Mouse (Mus musculus) stomach, postnatal 0 days (tissue): ENCODE results near the gene Pde6d. TPM values are rescaled to one million over a fixed set of nuclear protein-coding genes. Genes with fewer than 3 reads are reported as not detected.

ENCODE experiments used
- ATAC-seq: fragments of 200-750 bp; cut with Nextera tagmentation; 2 replicates; pipeline ENCODE4 v1.8.0; 2017; ENCODE audit not compliant: low FRiP score, low TSS enrichment
- DNase-seq: peaks from one replicate; pipeline ENCODE4 v3.0.0-alpha.2; 2016; ENCODE audit warnings: low spot score
- H3K27ac ChIP-seq: fragments of 300-500 bp; sonication (generic); replicated peaks from 2 replicates; pipeline ENCODE4 v1.5.1; 2014; ENCODE audit warnings: mild to moderate bottlenecking, control low read depth
- H3K27me3 ChIP-seq: fragments of 300-500 bp; sonication (generic); 2 replicates; pipeline ENCODE4 v1.6.1; 2014; ENCODE audit warnings: low read length; ENCODE audit not compliant: control insufficient read depth, insufficient read depth
- H3K36me3 ChIP-seq: fragments of 300-500 bp; sonication (generic); 2 replicates; pipeline ENCODE4 v1.6.1; 2014; ENCODE audit warnings: low read length, mixed read lengths; ENCODE audit not compliant: control insufficient read depth, insufficient read depth
- H3K4me1 ChIP-seq: fragments of 300-500 bp; sonication (generic); replicated peaks from 2 replicates; pipeline ENCODE4 v1.6.1; 2014; ENCODE audit warnings: antibody characterized with exemption; ENCODE audit not compliant: control insufficient read depth, insufficient read depth
- H3K4me2 ChIP-seq: fragments of 300-500 bp; sonication (generic); replicated peaks from 2 replicates; pipeline ENCODE4 v1.6.1; 2014; ENCODE audit warnings: low read depth, mild to moderate bottlenecking, control low read depth, moderate library complexity
- H3K4me3 ChIP-seq: fragments of 300-500 bp; sonication (generic); 2 replicates; pipeline ENCODE4 v1.5.1; 2014; ENCODE audit warnings: low read depth, low read length, control low read depth
- H3K9ac ChIP-seq: fragments of 300-500 bp; sonication (generic); 2 replicates; pipeline ENCODE4 v1.6.1; 2014; ENCODE audit warnings: mild to moderate bottlenecking, low read length, control low read depth, mixed read lengths
- H3K9me3 ChIP-seq: fragments of 300-500 bp; sonication (generic); 2 replicates; pipeline ENCODE4 v1.6.1; 2016; ENCODE audit warnings: low read length; ENCODE audit not compliant: control insufficient read depth
- CTCF ChIP-seq: IDR thresholded peaks from 2 replicates; pipeline ENCODE4 v1.5.1; 2016; ENCODE audit warnings: antibody characterized with exemption, low read depth, mild to moderate bottlenecking, moderate library complexity
- EP300 ChIP-seq: optimal IDR thresholded peaks from 2 replicates; pipeline ENCODE3; 2016; ENCODE audit warnings: antibody characterized with exemption
- WGBS: fragments of 180-500 bp; shearing (Covaris S2); extraction: QIAGEN DNeasy Blood & Tissue Kit; methylation state at CpG from one replicate; pipeline ENCODE4 v1.1.7; 2014; 5-methylcytosine and 5-hydroxymethylcytosine counted together
- polyA plus RNA-seq: library from polyadenylated mRNA; unstranded; fragments of >200 nt; fragmentation: Nextera tagmentation; extraction: Ambion mirVana; gene quantifications from 2 replicates; pipeline ENCODE4 v1.2.1, GENCODE M21; 2015

Gene Pde6d
- polyA plus RNA-seq, 1 experiment from 2014 or later, result 33.6 TPM

- no peaks in the 10 kb centered on the region for H3K4me1 ChIP-seq
- H3K27ac ChIP-seq, result no peak overlapping the region
- no peak overlapping the region for H3K4me2 ChIP-seq
- H3K9me3 ChIP-seq, result no peaks in the 10 kb centered on the region
- no peak for TF ChIP-seq EP300
- no peak for TF ChIP-seq CTCF
- H3K27me3 ChIP-seq, result no peaks in the 10 kb centered on the region
- H3K36me3 ChIP-seq, result no peaks in the 10 kb centered on the region
- ATAC-seq, result no peak
- DNase-seq, result no peak
- WGBS, result 85% methylated on average over 4 of the region's 4 CpGs
- H3K4me3 ChIP-seq, result no peak overlapping the region
- H3K9ac ChIP-seq, result no peak overlapping the region
Measured at GRCm38 (mm10) chr1:86512154-86512720, 70.2 kb downstream of the Pde6d start.

- DNase-seq, result no peak
- H3K27ac ChIP-seq, result no peak overlapping the region
- ATAC-seq, result no peak
- H3K4me2 ChIP-seq, result no peak overlapping the region
- no peaks in the 10 kb centered on the region for H3K9me3 ChIP-seq
- H3K4me3 ChIP-seq, result no peak overlapping the region
- H3K4me1 ChIP-seq, result no peaks in the 10 kb centered on the region
- H3K27me3 ChIP-seq, result no peaks in the 10 kb centered on the region
- no peak for TF ChIP-seq CTCF
- TF ChIP-seq EP300, result no peak
- H3K9ac ChIP-seq, result no peak overlapping the region
- no peaks in the 10 kb centered on the region for H3K36me3 ChIP-seq
- 77% methylated on average over 9 of the region's 9 CpGs for WGBS
Measured at GRCm38 (mm10) chr1:86510676-86511441, 71.6 kb downstream of the Pde6d start.

GRCm38 (mm10) chr1:86510266-86510665, 72.2 kb downstream of the Pde6d start:
- Histone ChIP-seq H3K9ac (no peak overlapping the region), H3K4me2 (no peak overlapping the region), H3K36me3 (no peaks in the 10 kb centered on the region), H3K4me3 (no peak overlapping the region), H3K27me3 (no peaks in the 10 kb centered on the region), H3K9me3 (no peaks in the 10 kb centered on the region), H3K4me1 (peaks cover 4% of the 10 kb centered on the region), H3K27ac (no peak overlapping the region)
- no peak for TF ChIP-seq CTCF
- no peak for TF ChIP-seq EP300
- ATAC-seq (no peak), DNase-seq (no peak)
- 91% methylated on average over 1 of the region's 1 CpGs for WGBS

DNA sequence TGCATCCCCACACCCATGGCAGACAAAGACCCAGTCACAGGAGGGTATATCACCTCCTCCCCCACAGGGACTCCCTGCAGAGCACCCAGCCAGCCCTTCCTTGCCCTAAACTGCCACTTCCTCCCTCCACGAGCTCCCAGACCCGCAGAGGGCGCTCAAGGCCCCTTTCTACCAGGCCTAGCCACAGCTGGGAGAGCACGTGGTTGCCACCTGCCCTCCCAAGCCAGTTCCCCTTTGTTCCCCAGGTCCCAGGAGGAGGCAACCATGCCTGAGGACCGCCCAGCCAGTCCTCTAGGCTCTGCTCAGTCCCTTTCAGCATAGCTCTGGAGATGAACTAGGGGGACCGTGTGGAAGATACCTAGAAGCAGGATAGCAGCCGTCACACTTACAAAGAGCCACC, 73.0 kb downstream of the Pde6d start:
- Histone ChIP-seq H3K4me1 (peaks cover 10% of the 10 kb centered on the region), H3K4me3 (no peak overlapping the region), H3K9me3 (no peaks in the 10 kb centered on the region), H3K36me3 (no peaks in the 10 kb centered on the region), H3K27me3 (no peaks in the 10 kb centered on the region), H3K27ac (no peak overlapping the region), H3K9ac (0 out of 2 replicates have a peak overlapping the region, but pooled peaks have one; percentile 13), H3K4me2 (no peak overlapping the region)
- ATAC-seq (peak; percentile 81), DNase-seq (peak; percentile 95)
- 16% methylated on average over 7 of the region's 7 CpGs for WGBS
- TF ChIP-seq CTCF, result peak; percentile 91
- TF ChIP-seq EP300, result no peak

DNA sequence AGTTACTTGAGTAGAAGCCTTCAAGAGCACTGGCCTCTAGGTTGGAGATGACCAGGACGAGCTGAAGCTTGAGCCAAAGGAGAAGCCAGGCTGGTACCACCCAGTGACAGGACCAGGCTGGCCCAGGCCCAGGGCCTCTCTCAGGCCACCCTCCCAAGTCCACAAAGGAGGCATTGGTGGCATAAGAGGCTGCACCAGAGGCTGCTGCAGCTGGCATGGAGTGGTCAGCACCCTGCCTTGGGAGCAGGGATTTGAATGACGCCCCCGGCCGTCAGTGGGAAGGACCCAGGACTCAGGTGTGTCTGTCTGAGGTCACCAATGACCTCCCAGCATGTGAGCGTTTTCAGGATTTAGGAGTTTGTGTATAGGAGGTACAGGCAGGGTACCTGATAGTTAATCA, 74.6 kb downstream of the Pde6d start:
- TF ChIP-seq EP300 (no peak), CTCF (no peak)
- H3K9me3 ChIP-seq, result no peaks in the 10 kb centered on the region
- ATAC-seq, result no peak
- 84% methylated on average over 5 of the region's 5 CpGs for WGBS
- H3K4me1 ChIP-seq, result peaks cover 15% of the 10 kb centered on the region
- H3K4me3 ChIP-seq, result no peak overlapping the region
- H3K27ac ChIP-seq, result no peak overlapping the region
- no peaks in the 10 kb centered on the region for H3K27me3 ChIP-seq
- H3K36me3 ChIP-seq, result no peaks in the 10 kb centered on the region
- H3K4me2 ChIP-seq, result no peak overlapping the region
- no peak for DNase-seq
- H3K9ac ChIP-seq, result no peak overlapping the region

- H3K4me3 ChIP-seq, result no peak overlapping the region
- 74% methylated on average over 5 of the region's 5 CpGs for WGBS
- no peaks in the 10 kb centered on the region for H3K36me3 ChIP-seq
- H3K4me2 ChIP-seq, result no peak overlapping the region
- ATAC-seq (no peak), DNase-seq (no peak)
- H3K4me1 ChIP-seq, result peaks cover 15% of the 10 kb centered on the region
- no peaks in the 10 kb centered on the region for H3K9me3 ChIP-seq
- no peaks in the 10 kb centered on the region for H3K27me3 ChIP-seq
- H3K27ac ChIP-seq, result no peak overlapping the region
- H3K9ac ChIP-seq, result no peak overlapping the region; the same call in 1 of the 2 replicates
- TF ChIP-seq EP300 (no peak), CTCF (no peak)
Measured at GRCm38 (mm10) chr1:86506420-86506819, 76.0 kb downstream of the Pde6d start.
